Mouse (Mus musculus): Measurements from ENCODE around the gene Cs.

DNA sequence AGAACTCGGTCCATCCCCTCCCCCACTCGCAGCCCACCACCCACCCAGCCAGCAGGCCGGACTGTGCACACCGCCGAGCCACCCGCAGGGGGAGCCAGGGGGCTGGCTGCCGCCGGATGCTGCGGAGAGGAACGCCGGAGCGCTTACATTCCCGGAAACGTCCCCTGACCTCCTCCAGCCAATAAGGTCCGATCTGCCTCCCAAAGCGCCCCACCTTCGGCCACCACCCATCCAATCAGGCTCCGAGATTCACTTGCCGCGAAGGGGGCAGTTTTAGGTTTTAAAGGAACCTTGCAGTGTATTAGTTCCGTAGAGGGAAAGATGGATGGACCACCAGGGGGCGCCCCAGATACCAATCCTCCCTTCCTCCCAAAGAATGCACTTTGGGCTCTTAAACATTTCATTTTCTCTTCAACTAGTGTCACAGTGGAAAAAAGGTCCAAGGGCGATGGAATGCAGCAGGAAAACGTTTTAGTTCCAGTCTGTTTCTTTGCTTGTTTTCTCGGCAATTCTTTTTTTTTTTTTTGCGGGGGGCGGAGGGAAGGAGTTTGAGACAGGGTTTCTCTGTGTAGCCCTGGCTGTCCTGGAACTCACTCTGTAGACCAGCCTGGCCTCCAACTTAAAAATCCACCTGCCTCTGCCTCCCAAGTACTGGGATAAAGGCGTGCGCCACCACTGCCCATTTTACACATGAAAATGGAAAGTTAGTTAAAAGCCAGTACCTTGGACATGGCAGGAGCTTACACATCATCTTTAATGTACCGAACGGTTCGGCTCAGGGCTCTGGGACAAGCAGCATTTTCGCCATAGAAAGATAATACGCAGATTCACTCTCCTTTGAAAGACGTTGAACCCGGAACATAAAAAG is 72.4 kb downstream of the Cs start:
- TF ChIP-seq ZC3H11A (IDR thresholded peaks at IDR 0.05; ENCODE audit: low read depth, low read length) (no peak; the same call in none of the 2 replicates), POLR2A (IDR thresholded peaks at IDR 0.05; ENCODE audit: control insufficient read depth in 1 of 2, insufficient read depth in 1 of 2, low read depth in 1 of 2, low read length in 2 of 2, poor library complexity in 1 of 2) (peak in 1 of 2 experiments; percentile 68; a peak in 1 of 4 replicates)
